Mouse (Mus musculus): Measurements from ENCODE around the gene Slc9a7. TPM values are rescaled to one million over a fixed set of nuclear protein-coding genes. Genes with fewer than 3 reads are reported as not detected.

Gene Slc9a7
- polyA plus RNA-seq, 1 experiment from 2014 or later: 4.7 TPM

Other genes with a start within 250 kb of the Slc9a7 start
- 6.6 and 6.8 TPM in 2 replicates for gene Chst7, start 232.2 kb downstream of the Slc9a7 start, polyA plus RNA-seq (2015; fragmentation: Nextera tagmentation; extraction: Ambion mirVana)
- 12.6 and 14.1 TPM in 2 replicates for gene Rp2, start 72.7 kb upstream of the Slc9a7 start, polyA plus RNA-seq (2015; fragmentation: Nextera tagmentation; extraction: Ambion mirVana)
- gene Jade3, start 133.9 kb upstream of the Slc9a7 start, polyA plus RNA-seq (2015; fragmentation: Nextera tagmentation; extraction: Ambion mirVana): 4.1 and 4.3 TPM in 2 replicates